Mouse (Mus musculus): ENCODE measurements at regions not wholly inside any gene's neighbourhood (a gene's known extent, or its start where the extent isn't known, plus 50 kb on each side); places are given as distances from the start of the nearest gene placed in this dataset.

GRCm38 (mm10) chr7:115360142-115360541, 616.6 kb downstream of the Insc start:
- no peak for TF ChIP-seq EP300 (IDR thresholded peaks at IDR 0.05; ENCODE audit: insufficient read depth, low read depth, low read length)
- TF ChIP-seq CTCF (IDR thresholded peaks at IDR 0.05; ENCODE audit: low read depth, low read length) = no peak

All from ES-Bruce4 (cell line).